Mouse (Mus musculus) limb, embryonic 12.5 days (tissue): Measurements from ENCODE around the gene Adam26a. TPM values are rescaled to one million over a fixed set of nuclear protein-coding genes. Genes with fewer than 3 reads are reported as not detected.
"Not testable (repeated sequence)": the region's sequence is repeated elsewhere in the genome, so short reads cannot be mapped to it uniquely, and the experiment has no call there.

Experiments
- ATAC-seq: fragments of 200-750 bp; cut with Nextera tagmentation; 2 replicates; pipeline ENCODE4 v1.8.0; 2017; ENCODE audit warnings: low read depth, moderate TSS enrichment; ENCODE audit not compliant: insufficient number of reproducible peaks, insufficient read depth, low FRiP score, low TSS enrichment
- H3K27ac ChIP-seq: fragments of 300-500 bp; sonication (generic); 2 replicates; pipeline ENCODE4 v1.5.1; 2016; ENCODE audit warnings: mild to moderate bottlenecking, moderate library complexity
- H3K27me3 ChIP-seq: fragments of 300-500 bp; sonication (generic); 2 replicates; pipeline ENCODE4 v1.6.1; 2016; ENCODE audit warnings: mild to moderate bottlenecking, moderate library complexity
- H3K36me3 ChIP-seq: fragments of 300-500 bp; sonication (generic); 2 replicates; pipeline ENCODE4 v1.6.1; 2016; ENCODE audit warnings: mild to moderate bottlenecking, moderate library complexity
- H3K4me1 ChIP-seq: fragments of 300-500 bp; sonication (generic); replicated peaks from 2 replicates; pipeline ENCODE4 v1.6.1; 2016
- H3K4me2 ChIP-seq: fragments of 300-500 bp; sonication (generic); 2 replicates; pipeline ENCODE4 v1.6.1; 2016; ENCODE audit warnings: mild to moderate bottlenecking, moderate library complexity
- H3K4me3 ChIP-seq: fragments of 300-500 bp; sonication (generic); replicated peaks from 2 replicates; pipeline ENCODE4 v1.5.1; 2016; ENCODE audit warnings: mild to moderate bottlenecking
- H3K9ac ChIP-seq: fragments of 300-500 bp; sonication (generic); replicated peaks from 2 replicates; pipeline ENCODE4 v1.6.1; 2016; ENCODE audit warnings: mild to moderate bottlenecking, moderate library complexity
- H3K9me3 ChIP-seq: fragments of 300-500 bp; sonication (generic); 2 replicates; pipeline ENCODE4 v1.6.1; 2016; ENCODE audit warnings: mild to moderate bottlenecking, moderate library complexity
- WGBS: fragments of 180-500 bp; shearing (Covaris S2); methylation state at CpG from one replicate; pipeline ENCODE4 v1.1.7; 2016; 5-methylcytosine and 5-hydroxymethylcytosine counted together
- polyA plus RNA-seq: library from polyadenylated mRNA; unstranded; fragments of >200 nt; fragmentation: Nextera tagmentation; extraction: Ambion mirVana; gene quantifications from 2 replicates; pipeline ENCODE4 v1.2.1, GENCODE M21; 2016

Adam26a gene
- not detected in 2 replicates for polyA plus RNA-seq

GRCm38 (mm10) chr8:43576607-43577006, at the start of gene Adam26a:
Adam26a (minus strand) TSS chr8:43576707.
- not testable (repeated sequence) for H3K27ac ChIP-seq, H3K4me2 ChIP-seq, H3K27me3 ChIP-seq, H3K9ac ChIP-seq, H3K4me1 ChIP-seq, ATAC-seq, H3K4me3 ChIP-seq, H3K36me3 ChIP-seq, H3K9me3 ChIP-seq
- WGBS, result 94% methylated on average over 2 of the region's 2 CpGs

GRCm38 (mm10) chr8:43616046-43616445, 39.5 kb upstream of the Adam26a start:
- no peak for ATAC-seq
- Histone ChIP-seq H3K27ac (no peak overlapping the region), H3K4me3 (no peak overlapping the region), H3K9ac (no peak overlapping the region), H3K36me3 (no peaks in the 10 kb centered on the region), H3K4me1 (no peaks in the 10 kb centered on the region), H3K27me3 (no peaks in the 10 kb centered on the region), H3K4me2 (no peak overlapping the region), H3K9me3 (no peaks in the 10 kb centered on the region)
- 85% methylated on average over 1 of the region's 1 CpGs for WGBS

GRCm38 (mm10) chr8:43603657-43604056, 27.1 kb upstream of the Adam26a start:
- H3K9ac ChIP-seq, H3K4me3 ChIP-seq, H3K36me3 ChIP-seq, H3K4me1 ChIP-seq, H3K27me3 ChIP-seq, ATAC-seq, H3K27ac ChIP-seq, H3K9me3 ChIP-seq, H3K4me2 ChIP-seq: not testable (repeated sequence)
- 81% methylated on average over 13 of the region's 13 CpGs for WGBS

DNA sequence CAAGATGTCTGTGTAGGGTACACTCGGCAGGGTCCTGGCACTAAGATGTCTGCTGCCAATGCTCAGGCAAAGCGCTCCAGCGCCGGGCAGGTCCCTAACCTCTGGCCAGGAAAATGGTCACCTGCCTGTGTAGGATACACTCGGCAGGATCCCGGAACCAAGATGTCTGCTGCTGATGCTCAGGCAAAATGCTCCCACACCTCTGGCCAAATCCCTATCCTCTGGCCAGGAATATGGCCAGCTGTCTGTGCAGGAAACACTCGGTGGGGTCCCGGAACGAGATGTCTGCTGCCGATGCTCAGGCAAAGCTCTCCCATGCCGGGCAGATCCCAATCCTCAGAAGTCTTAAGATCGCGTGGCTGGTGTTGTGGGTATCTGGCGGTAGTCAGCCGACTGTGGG, 26.7 kb upstream of the Adam26a start:
- WGBS, result 95% methylated on average over 15 of the region's 15 CpGs
- H3K4me2 ChIP-seq, H3K4me3 ChIP-seq, ATAC-seq, H3K9ac ChIP-seq, H3K9me3 ChIP-seq, H3K36me3 ChIP-seq, H3K27ac ChIP-seq, H3K27me3 ChIP-seq, H3K4me1 ChIP-seq: not testable (repeated sequence)

DNA sequence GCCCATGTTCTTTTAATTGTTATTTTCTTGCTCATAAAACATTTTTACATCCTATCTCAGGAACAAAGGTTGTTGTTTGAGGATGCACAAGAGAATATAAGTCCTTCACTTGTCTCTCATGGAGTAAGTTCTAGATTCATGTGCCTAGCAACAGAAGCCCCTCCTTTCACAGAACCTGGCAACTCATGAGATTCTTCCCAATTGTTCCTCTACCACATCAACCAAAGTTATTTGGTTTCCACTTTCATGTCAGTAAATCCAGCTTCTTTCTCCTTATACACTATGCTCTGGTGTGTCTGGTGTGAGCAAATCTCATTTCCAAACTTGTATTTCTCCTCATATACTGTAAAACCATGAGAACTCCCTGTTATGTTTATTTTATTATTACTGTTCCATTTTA, 48.5 kb downstream of the Adam26a start, which contains the start of gene Adam26b:
TSS of gene Adam26b (minus strand) at position 101 of the 400 bp plus-strand sequence.
- not testable (repeated sequence) for H3K27ac ChIP-seq, ATAC-seq, H3K27me3 ChIP-seq, H3K4me2 ChIP-seq, H3K4me3 ChIP-seq, H3K9ac ChIP-seq, H3K9me3 ChIP-seq, H3K36me3 ChIP-seq, H3K4me1 ChIP-seq

Other genes with a start within 250 kb of the Adam26a start
- not detected in 2 replicates for gene Adam26b, start 48.6 kb downstream of the Adam26a start, polyA plus RNA-seq
- not detected in 2 replicates for gene Gm5346, start 50.6 kb upstream of the Adam26a start, polyA plus RNA-seq
- not detected in 2 replicates for gene Adam34, start 133.3 kb upstream of the Adam26a start, polyA plus RNA-seq